Mouse (Mus musculus) cortical plate, adult 2 months (tissue): ENCODE measurements at regions not wholly inside any gene's neighbourhood (a gene's known extent, or its start where the extent isn't known, plus 50 kb on each side); places are given as distances from the start of the nearest gene placed in this dataset.

Source experiments
- CTCF ChIP-seq: fragments of 200-500 bp; IDR thresholded peaks from 2 replicates; pipeline ENCODE4 v1.5.1; 2011; ENCODE audit warnings: mild to moderate bottlenecking, control low read depth, low read length; ENCODE audit not compliant: insufficient read depth; ENCODE audit errors: extremely low read depth
- POLR2A ChIP-seq: fragments of 200-500 bp; IDR thresholded peaks from 2 replicates; pipeline ENCODE4 v1.6.1; 2011; ENCODE audit warnings: mild to moderate bottlenecking, low read length, control low read depth; ENCODE audit not compliant: insufficient read depth; ENCODE audit errors: extremely low read depth

DNA sequence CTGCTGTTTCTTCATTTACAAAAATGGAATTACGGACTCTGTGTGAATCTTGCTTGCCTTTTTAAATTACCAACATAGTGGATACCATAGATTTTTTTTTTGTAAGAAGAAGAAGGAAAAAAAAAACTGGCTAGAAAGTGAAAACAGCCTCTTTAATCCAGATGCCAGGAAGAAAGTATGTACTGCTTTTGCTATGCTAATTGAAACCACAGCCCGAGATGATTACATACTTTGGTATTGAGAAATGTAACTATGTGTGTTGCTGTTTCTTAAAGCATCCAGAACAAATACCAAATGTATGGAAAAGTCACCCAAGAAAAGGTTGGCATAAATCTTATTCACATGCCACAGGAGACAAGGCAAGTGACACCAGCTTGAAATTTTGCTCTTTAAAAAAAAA, 93.2 kb upstream of the Nfe2l3 start:
- no peak for TF ChIP-seq POLR2A
- TF ChIP-seq CTCF, result no peak
